Mouse (Mus musculus) stomach, postnatal 0 days (tissue): Measurements from ENCODE around the gene Nfasc.

Experiments used
- CTCF ChIP-seq: IDR thresholded peaks from 2 replicates; pipeline ENCODE4 v1.5.1; 2016; ENCODE audit warnings: antibody characterized with exemption, low read depth, mild to moderate bottlenecking, moderate library complexity
- EP300 ChIP-seq: optimal IDR thresholded peaks from 2 replicates; pipeline ENCODE3; 2016; ENCODE audit warnings: antibody characterized with exemption

DNA sequence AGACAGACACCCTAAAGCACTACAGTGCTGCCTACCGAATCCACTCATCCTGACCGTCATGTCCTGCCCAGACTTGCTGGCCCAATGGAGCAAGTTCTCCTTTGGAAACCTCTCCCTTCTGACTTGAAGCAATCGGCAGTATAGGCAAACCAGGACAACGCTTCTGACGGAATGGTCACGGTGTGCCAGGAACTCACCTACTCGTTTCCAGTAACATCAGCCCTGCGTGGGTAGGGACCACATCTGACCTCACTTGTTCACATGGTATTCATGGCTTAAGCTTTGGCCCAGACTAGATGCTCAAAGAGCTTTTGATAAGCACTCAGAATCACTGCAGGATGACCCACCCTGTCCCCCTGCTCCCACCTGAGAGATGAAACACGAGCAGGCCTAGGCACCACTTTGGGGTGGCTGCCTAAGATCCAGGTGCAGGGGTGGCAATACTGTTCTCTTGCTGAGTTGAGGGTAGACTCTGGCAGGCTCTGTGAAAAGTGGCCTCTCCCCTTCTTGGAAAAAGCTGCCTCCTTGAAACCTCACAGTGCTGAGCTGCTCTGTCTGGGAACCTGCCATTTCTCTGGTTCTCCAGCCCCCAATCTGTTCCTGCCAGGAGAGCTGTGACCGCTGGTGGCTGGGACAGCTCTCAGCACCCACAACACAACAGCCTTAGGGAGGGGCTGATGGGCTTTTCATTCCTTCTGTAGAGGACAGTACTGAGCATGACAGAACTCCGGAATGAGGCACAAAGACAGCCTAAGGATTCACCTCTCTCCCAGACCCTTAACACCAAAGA is 174.1 kb downstream of the Nfasc start:
- TF ChIP-seq CTCF (no peak), EP300 (no peak)
